Mouse (Mus musculus) lung, postnatal 25 days (tissue): Measurements from ENCODE around the gene Hist1h2ab.
"Not testable (repeated sequence)": the region's sequence is repeated elsewhere in the genome, so short reads cannot be mapped to it uniquely, and the experiment has no call there.

Experiments used
- DNase-seq: peaks from one replicate; pipeline ENCODE4 v3.0.0; 2022; ENCODE audit warnings: low spot score

Gene Hist1h2ab

DNA sequence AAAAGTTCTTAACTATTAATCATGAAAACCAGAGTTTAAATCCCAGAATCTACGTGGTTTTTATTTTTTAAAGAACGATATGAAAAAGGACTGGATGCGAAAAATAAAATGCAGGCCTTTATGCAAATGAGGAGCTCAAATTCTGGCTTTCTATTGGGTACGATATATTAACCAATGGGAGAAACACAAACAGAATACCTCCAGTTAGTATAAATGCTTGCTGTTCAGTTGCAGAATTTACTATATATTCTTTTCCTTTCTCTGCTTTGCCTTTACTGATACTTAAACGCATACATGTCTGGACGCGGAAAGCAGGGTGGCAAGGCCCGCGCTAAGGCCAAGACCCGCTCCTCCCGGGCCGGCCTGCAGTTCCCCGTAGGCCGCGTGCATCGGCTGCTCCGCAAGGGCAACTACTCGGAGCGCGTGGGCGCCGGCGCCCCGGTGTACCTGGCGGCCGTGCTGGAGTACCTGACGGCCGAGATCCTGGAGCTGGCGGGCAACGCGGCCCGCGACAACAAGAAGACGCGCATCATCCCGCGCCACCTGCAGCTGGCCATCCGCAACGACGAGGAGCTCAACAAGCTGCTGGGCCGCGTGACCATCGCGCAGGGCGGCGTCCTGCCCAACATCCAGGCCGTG is at the start of gene Hist1h2ab:
Gene Hist1h2ab, plus strand, starts transcription at position 288 of the 639 bp plus-strand sequence.
- DNase-seq = peak; percentile 65

DNA sequence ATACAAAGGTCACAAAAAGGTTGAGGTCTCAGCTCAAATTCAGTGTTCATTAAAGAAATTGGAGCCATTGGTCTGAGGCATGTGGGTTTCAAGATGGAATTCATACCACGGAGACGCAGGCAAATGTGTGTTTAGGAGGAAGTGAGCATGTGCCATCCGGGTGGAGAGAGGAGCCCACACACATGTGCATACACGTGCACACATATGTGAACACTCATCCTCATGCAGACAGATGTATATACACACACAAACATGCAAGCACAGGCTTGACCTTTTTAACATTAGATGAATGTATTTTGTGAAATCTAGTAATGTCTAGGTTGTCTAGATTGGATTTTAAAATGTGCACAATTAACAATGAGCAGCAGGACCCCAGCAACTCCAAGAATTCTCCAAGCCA is 48.7 kb upstream of the Hist1h2ab start:
- no peak for DNase-seq

DNA sequence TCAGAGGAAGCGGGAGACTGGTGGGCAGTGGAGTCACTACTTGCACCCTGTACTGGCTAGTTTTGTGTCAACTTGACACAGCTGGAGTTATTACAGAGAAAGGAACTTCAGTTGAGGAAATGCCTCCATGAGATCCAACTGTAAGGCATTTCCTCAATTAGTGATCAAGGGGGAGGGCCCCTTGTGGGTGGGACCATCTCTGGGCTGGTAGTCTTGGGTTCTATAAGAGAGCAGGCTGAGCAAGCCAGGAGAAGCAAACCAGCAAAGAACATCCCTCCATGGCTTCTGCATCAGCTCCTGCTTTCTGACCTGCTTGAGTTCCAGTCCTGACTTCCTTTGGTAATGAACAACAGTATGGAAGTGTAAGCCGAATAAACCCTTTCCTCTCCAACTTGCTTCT is 48.1 kb upstream of the Hist1h2ab start:
- DNase-seq = not testable (repeated sequence)

DNA sequence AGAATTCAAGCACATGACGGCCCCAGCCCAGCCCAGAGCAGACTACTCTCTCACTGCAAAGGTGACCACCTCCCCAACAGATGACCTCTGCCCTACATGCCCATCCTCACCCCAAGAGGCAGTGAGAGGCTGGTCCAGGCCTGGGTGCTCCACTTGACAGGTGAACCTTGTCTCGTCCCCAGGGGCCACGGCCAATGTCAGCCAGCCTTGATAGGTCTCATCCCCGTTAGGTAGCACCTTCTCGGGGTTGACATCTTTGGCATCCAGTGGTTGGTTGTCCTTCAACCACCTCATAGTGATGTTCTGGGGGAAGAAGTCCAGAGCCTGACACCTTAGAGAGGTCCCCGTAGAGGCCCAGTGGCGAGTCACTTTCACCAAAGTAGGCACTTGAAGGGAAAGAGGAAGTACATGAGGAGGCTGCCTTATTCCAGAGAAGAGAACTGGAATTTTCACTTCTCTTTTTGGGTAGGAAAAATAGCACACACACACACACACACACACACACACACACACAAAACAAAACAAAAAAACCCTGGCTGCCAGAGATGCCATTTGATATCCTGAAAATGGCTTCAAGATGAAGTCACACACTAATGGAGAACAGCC is 45.1 kb upstream of the Hist1h2ab start:
- DNase-seq = no peak

DNA sequence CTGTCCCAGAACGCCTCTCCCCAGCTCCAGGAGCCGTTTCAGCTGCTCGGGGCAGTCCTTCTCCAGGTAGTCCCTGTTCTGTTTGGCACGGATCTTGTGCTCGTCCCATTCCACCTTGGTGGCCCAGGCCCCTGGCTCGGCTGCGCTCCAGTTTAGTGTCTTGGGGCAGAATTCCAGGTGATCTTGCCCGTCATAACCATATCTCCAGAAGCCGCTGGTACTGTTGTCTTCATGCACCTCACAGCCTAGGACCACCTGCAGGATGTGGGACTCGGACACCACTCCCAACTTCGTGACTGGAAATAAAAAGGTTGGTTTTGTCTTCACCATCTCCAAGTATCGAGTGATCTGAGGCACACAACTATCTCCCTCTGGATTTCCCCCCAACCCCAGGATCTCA is 44.2 kb upstream of the Hist1h2ab start:
- no peak for DNase-seq

DNA sequence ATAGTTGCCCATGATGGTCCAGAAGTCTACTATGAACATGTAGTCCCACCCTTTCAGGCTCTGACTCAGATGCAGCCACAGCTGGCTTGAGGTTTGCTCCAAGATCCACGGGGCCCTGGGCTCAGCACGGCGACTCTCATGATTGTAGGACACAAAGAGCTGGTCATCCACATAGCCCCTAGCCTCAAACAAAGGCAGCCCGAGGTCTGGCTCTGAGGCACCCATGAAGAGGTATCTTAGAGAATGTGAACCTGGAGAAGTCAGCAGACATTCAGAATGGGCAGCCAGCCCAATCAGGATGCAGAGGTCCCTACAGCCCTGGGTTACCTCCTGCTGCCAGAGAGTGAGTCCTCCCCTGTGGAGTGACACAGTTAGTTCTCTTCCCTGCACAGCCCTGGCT is 42.9 kb upstream of the Hist1h2ab start:
- no peak for DNase-seq

DNA sequence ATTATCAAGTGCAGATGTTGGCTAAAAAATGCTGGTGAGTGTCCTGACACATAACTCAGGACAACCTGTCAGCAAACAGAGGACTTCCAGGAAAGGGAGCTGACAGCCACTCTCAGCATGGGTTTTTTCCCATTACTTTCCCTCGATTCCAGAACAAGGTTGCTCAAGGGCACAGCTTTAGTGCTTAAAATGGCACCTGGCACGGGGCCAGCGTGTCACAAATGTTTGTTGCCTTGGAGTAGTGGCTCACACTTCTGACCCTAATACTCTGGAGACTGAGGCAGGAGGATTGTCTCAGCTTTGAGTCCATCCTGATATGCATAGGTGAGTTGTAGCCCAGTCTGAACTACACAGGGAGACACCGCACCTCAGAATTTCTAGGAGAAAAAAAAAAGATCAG is 42.3 kb upstream of the Hist1h2ab start:
- no peak for DNase-seq

DNA sequence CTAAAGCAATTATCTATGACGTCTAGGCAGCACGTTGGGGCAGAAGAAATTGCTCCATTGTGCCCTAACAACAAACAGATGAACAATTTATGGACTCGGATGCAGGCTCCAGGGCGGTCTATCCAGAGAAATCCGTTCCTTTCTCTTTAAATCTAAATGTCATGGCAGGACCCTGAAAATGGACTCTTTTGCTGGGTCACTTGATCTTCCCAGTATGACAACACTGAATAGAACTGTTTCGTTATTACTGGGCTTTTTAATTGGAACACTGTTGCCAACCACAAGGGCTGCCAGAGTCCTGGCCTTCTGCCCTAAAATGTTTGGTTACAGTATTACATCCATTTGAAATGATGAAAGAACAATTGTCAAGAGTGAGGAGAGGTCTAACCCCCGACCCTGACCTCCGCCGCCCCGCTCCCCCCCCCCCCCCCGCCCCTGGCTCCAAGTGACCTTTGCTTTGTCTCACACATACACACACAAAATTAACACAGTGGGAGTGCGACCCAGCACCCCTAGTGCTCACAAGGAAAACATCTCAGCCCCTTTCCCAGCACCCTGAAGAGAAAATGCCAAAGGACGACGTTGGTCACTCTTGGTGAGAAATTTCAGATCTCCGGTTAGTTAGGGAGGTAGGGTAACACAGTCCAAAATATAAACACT is 41.1 kb upstream of the Hist1h2ab start:
- DNase-seq = no peak

DNA sequence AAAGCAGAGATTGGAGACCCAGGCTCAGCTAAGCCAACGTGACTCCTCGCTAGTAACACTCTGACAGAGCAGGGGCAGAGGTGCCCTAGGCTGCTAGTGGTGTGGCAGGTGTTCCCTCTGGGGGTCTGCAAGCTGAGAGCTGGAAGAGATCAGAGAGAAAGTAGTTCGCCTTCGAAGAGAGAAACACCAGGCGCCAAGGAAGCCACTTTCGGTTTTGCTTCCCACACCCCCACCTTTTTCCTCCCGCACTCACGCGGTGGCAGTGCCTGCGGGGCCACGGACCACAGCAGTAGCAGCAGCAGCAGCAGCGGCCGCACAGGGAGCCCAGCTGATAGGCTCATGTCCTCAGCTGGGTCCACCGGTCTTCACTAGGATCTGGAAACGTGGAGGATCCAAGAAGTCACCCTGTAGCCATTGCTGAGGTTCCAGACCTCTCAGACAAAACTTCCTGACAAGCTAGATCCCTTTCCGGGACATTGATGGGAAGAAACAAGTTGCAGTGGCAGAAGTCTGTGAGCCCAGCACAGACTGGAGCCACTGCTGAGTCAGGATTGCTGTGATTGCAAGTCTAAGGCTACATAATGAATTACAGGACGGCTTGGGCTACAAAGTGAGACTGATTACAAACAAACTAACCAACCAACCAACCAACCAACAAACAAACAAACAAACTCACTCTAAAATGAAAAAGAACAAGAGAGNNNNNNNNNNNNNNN is 40.4 kb upstream of the Hist1h2ab start, which contains the start of gene Hfe:
Gene Hfe, minus strand, starts transcription at position 481 of the 716 bp plus-strand sequence.
- DNase-seq = peak; percentile 63

DNA sequence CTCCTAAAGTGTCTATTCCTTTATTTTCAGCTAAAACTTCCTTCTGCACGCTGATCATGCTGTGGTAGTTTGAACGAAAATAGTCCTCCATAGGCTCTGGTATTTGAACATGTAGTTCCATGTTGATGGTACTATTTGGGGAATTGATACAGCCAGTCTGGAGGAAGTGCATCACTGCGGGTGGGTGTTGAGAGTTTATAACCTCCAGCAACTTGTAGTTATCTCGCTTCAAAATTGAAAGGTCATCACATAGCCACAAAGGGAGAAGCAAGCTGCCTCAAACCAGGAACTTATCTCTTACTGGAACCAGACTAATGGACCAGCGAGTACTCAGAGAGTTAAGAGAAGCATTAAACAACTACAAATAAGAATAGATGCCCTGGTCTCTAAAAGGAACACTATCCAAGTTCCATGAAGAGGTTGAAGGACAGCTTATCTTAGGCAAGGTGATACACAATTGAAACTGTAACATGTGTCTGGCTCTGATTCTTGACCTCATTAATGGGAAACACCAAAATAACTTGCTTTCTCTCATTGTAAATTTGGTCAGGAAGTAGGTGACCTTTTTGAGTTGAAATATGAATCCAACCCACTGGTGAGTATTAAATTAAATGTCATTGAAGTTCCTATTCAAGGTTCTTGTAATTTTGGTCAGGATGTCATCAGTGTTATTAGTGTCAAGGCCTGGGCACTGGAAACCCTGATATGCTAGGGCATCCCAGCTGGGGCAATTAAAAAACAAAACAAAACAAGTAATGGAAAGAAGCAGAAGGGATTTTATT is 34.5 kb upstream of the Hist1h2ab start:
- DNase-seq = no peak

DNA sequence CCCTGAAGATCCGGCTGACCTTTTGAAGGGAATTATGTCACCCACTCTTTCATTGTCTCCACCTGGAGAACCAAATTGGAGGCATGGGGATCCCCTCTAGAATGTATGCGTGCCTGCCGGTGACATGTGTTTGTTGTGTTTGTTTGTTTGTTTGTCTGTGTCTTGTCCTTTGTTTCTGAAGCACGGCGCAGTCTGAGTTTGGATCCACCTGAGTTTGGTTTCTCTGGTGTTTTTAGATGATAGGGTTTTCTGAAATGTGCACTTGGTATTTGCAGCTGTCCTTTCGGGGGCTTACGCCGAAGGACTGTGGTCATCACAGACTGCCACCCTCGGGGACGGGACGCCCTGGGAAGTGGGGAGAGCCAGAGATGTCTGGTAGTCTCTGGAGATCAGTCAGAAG is 33.8 kb upstream of the Hist1h2ab start:
- DNase-seq = no peak

DNA sequence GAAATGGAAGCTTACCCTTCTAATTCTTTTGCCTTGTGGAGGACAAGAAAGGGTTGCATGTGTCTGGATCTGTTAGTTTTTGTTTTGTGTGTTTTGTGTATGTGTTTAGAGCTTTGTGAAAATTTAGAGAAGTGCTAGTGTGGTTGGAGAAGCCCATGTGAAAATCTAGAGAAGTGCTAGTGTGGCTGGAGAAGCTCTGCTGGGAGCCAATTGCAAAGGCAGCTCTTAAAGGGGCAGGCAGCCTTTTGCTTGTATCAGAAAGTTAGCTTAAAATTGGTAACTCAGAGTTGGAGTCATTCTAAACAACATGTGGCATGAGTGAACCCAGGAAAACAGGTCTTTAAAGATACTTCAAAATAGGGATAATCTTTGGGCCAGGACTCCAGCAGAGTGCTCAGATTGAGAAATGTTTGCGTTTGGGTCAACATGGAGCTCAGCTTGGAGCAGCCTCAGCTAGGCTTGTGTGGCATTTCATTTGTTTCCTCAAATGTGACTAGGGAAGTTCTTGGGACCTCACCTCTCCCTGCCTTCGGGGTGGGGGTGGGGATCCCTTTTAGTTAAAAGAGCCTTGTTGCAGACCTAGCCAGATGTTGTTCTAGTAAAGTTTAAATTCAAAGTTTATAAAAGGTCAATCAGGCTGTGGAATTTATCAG is 33.2 kb upstream of the Hist1h2ab start:
- DNase-seq = not testable (repeated sequence)

DNA sequence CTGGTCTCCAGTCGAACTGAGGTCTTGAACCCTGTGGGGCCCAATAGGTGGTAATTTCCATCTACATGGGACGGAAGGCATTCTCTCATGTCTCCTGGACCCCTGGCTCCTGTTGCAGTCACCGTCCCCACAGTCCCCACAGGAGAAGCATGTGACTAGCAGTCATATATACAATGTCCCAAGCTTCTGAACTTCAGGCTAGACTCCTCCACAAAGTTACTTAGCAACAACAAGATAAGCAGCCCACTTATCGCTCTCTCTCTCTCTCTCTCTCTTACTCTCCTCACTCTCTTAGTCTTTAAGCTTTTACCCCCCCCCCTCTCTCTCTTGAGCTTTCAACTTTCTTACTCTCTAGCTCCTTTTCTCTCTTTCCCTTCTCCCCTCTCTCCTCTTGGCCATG is 26.7 kb upstream of the Hist1h2ab start:
- no peak for DNase-seq

DNA sequence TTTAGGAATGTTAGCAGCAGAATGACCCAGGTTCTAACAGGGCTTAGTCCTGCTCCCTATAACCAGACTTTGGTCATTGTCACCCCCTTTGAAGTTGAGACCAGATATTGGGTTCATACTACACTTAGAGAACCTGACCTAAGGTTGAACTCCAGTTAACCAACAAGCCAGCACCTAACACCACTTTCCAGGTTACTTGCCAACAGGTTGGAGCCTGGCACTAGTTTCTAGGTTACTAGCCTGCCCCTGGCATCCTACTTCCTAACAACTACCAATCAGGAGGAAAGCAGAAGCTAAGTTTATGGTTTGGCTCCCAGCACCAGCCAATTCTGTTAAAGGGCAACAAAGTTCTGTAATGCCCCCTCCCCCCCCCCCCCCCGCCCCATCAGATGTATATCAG is 25.7 kb upstream of the Hist1h2ab start:
- DNase-seq = no peak

DNA sequence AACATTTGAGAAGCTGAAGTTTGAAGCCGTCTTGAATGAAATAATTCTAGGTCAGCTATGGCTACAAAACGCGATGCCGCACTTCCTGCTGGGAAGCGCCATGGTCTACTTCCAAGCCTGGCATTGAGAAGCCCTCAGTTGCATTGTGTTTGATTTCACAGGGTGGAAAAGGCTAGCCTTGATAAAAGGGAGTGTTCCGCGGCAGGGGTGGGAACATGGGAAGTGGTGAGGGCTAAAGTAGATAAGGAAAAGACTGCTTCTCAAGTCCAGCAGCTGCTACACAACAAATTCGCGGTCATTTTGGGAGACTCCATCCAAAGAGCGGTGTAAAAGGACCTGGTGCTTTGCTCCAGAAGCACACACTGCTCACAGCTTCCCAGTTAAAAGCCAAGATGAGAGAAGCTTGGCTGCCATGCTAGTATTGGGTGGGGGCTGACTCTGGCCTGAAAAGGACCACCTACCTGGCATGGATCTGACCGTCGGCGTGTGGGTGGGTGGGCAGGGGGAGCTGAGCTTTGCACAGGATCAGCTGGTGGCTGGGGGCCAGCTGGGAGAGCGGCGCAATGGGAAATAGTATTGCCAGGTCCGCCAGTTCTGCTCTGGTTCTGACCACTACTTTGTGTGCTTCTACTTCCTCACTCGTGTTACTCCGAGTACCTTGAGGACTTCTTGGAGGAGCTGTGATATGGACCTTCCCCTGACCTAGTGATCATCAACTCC is 22.3 kb upstream of the Hist1h2ab start:
- no peak for DNase-seq

DNA sequence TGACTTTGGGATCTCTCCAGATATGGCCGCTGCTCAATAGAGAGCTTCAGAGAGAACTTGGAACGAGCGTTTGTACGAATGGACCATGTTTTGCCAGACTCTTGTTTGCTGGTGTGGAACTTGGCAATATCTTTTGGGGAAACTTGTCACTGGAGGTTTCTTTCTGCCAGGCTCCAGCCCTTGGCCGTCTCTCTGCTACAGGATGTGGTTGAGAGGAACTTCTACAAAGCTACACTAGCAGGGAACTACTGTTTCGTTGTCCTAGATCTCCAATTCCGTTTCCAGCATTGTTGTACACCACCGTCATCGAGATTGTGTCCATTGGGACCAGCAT is 21.8 kb upstream of the Hist1h2ab start:
- DNase-seq = no peak

DNA sequence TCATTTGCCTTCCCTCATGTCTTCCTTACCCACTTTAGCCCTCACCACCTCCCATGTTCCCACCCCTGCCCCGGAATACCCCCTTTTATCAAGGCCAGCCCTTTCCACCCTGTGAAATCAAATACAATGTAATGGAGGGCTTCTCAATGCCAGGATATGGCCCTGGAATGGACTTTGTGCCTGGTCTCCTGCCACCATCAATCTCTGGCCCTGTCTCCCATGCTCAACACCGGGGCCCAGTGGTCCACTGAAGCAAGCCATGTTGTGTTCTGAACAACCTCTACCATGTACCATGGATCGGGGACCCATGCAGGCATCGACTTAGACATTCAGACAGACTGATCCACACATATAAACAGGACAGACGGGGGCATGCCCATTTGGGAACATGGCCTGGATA is 21.2 kb upstream of the Hist1h2ab start:
- no peak for DNase-seq

DNA sequence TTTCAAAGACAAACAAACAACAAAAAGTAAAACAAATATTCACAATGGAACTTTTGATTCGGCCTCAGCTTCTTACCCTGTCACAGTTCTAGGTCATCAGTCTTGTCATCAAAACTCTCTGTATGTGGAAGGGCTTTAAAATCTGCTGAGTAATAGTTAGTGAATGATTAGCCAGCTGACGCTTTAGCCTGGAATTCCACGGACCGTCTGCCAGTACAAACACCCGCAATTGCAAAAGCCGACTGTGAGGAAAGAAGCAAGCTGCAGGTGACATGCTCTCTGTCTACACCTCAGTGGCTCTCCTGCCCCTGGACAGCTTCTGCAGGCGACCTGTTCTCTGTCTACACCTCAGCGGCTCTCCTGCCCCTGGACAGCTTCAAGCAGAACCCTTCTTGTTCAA is 20.4 kb upstream of the Hist1h2ab start:
- peak; percentile 73 for DNase-seq

DNA sequence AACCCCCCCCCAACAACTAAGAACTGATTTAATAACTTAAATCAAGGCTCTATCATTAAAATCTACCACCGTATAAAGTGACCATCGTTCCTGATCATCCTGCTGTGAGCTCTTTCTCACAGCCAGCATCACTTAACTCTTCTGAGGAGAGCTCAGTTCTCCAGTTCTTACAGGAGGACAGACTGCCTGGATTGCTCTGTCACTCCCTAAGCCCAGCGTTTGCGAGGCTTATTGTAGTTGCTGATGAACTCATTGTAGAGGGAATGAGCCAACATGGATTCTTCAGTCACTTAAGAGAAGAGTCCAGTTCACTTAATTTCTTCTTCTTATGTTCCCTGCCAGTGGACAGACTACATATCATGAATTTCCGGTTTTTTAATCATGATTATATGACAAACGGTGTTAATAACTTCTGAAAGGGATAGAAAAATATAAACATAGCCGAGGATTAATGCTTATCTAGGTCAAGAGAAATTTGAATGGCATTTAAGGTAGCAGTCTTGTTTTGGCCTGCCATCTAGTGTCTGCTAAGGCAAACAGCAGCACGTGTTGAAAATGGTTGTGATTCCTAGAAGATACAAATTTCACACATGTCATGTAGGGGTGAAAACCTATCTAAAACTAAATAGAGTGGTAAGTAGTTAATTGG is 18.6 kb upstream of the Hist1h2ab start:
- DNase-seq = peak; percentile 48

DNA sequence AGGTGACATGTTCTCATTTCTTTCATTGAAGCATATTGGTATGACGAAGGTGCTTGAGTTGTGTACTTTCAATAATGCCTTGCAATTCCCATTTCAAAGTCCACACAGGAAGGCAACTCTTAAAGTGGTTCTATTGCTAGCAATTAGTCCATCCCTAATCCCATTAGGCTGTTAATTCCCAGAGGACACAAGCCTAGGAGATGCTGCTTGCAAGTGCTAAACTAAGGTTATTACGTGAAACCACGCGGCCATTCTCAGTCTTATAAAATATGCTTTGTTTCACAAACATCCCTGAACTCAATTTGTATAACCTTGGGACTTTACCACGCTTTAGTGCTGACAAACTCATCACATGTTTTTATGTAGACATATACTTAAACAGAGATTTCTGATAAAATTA is 13.8 kb upstream of the Hist1h2ab start:
- no peak for DNase-seq

DNA sequence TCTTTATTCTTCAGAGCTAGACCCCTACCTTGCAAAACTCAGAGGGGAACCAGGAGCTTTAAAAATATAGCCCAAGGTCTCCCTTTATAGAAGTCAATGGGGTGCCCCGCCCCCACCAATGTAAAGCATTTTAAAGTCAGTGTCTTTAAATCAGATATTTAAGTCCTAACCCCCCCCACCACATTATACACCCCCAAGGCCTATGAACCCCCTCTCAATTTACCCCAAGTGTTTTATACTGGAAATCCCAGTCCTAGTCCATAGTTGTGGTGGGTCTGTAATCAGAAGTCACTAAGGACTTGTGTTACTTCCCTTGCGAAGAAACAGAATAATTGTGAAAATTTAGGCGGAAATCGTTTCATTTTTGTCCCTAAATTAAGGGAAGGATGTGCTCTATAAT is 12.9 kb upstream of the Hist1h2ab start:
- no peak for DNase-seq
